Mouse (Mus musculus) testis, postnatal 14 days (tissue): ENCODE data around the gene Zfand3.

Experiments
- DNase-seq: peaks from one replicate; pipeline ENCODE4 v3.0.0; 2021; ENCODE audit warnings: low spot score

Zfand3 gene

DNA sequence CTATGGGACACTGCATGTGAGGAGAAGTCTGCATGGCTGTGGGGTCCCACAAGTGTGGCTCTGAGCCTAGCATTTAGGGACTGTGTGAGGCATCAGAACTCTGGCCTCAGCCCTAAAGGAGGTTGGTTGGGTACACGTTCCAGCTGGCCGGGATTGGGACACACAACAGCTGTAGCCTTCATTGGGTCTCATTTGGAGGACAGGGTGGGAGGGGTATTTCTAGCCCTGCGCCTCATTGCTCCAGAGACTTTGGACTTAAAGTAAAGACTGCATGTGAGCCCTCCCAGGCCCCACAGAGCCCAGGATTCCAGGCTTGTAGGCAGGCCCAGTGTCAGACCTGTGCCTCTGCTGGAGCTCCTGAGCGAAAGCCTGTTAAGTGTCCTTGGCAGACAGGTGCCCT lies 225.9 kb downstream of the Zfand3 start:
- no peak for DNase-seq

DNA sequence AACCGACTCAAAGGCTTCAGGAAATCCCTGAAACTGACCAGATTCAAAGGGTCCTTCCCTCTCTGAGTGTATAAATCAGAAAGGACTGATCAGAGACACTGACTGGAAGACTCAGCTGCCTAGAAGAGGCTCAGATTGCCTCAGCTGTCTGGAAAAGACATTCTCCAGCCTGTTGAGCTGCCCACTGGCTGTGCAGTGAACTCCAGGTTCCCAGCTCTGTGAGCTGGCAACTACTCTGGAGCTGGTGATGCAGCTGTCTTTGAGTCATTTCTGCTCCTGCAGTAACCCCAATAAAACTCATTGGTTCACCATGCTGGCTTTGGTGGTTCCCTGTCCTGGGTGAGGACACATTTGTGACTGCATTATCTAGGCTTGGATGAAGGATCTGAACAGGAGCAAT lies 226.9 kb downstream of the Zfand3 start:
- DNase-seq, result no peak

DNA sequence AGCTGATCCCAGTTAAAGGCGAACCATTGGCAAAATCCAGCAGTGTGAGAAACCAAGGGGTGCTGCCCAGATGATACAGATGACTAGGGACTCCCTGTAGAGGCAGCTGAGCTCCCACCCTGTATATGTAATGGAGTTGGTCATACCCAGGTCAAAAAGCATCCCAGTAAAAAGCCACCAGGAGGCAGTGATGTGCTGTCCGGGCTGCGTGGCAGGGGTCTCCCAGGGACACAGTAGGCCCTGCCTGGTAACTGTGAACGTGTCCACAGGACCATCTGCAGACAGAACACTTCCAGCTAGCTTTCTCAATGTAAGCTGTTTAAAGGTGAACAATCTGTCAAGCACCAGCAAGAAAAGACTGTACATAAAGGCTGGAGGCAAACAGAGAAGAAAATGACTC lies 228.2 kb downstream of the Zfand3 start:
- no peak for DNase-seq

DNA sequence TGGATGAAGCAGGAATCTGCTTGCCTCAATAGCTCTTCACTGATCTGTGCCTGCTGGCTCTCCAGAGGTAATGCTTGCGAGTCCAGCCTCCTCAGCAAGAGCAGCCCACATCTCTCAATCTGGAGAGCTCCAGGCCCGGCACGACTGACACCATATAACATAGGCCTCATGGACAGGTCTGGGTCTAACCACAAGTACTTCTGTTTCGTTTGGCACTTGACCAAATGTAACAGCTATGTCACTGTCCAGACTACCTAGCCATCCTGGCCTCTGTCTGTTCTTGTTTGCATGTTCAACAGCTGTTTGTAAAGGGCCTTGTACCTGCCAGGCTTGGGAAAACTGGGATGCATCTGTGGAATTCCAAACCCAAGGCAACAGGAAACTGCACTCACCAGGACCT lies 230.8 kb downstream of the Zfand3 start:
- DNase-seq, result no peak

DNA sequence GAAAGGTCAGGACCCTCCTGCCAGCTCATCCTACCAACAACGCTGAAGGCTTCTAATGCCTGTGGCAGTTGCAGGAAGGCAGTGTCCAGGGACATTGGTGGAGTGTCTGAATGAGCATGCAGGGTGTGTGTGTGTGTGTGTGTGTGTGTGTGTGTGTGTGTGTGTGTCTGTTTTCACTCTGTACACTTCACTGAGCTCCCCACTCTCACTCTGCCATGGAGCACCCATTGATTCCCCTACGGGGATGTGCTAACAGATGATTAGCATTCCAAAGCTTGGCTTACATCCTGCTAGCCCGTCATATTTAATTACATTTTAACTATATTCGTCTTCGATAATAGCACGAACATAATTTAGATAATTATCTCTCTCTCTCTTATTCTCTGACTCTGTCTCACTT lies 232.1 kb downstream of the Zfand3 start:
- no peak for DNase-seq

DNA sequence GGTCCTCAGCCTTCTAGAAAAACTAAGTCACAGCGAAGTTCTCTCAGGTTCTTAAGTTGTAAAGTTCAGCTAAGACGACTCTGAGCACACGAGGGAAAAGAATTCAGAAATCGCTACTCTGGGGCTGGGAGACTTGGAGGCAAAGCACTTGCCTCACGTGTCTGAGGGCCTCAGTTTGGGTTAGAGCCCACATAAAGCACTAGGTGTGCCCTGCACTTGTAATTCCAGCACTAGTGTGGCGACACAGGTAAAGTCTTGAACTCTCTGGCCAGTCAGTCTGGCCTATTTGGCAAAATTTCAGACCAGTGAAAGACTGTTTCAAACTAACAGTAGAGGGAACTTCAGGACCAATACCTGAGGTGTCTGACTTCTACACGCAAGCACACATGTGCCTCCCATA lies 233.1 kb downstream of the Zfand3 start:
- no peak for DNase-seq

DNA sequence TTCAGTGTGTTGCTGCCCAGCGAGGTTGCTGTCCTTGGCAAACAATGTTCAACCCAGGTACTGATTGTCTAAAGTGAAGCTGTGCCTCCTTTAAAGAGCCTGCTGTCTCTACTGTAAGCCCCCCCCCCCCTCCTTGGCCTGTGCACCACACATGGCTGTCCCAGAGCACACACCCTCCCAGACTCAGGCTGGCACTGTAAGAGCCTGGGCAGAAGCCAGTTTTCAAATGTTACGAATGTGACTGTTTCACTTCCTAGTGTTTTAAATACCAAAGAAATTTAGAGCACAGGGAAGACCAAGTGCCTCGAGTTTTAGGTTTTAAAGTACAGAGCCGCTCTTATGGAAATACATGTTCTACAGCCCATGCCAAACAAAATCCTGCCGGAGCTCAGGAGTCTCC lies 234.9 kb downstream of the Zfand3 start:
- DNase-seq, result no peak

DNA sequence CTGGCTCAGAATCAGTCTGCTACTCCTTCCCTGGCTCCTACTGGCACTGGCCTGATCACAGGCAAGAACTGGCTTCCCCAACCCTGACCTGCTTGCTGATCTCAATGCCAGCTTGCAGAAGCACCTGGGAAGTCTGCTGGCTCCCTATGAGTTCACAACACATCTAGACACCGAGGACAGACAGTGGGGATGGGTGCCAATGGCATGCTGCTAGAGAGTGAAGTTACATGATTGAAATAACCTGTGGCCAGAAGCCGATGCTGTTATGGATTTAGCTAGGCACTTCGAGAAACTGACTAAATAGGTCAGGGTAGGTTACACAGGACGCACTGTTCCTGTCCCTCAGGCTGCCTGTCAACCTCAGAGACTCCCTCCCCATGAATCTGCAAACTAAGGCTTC lies 236.1 kb downstream of the Zfand3 start:
- DNase-seq, result no peak

DNA sequence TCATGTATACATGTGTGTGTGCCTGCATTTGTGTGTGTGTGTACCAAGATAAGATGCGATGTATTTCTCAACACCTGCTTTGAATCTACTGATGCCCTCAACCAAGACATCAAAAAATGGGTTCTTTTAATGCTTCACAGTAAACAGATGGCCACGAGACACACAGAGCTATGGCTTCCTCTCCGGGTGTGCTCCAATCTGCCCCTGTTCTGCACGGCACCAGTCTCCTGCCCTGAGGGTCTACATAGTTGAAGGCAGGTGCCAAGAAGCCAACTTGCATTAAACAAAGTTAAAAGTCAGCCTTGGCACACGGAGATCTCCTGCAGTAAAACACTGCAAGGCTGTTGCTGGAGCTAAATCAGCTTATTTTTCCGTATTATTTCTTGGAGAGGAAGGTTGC lies 236.5 kb downstream of the Zfand3 start:
- no peak for DNase-seq

DNA sequence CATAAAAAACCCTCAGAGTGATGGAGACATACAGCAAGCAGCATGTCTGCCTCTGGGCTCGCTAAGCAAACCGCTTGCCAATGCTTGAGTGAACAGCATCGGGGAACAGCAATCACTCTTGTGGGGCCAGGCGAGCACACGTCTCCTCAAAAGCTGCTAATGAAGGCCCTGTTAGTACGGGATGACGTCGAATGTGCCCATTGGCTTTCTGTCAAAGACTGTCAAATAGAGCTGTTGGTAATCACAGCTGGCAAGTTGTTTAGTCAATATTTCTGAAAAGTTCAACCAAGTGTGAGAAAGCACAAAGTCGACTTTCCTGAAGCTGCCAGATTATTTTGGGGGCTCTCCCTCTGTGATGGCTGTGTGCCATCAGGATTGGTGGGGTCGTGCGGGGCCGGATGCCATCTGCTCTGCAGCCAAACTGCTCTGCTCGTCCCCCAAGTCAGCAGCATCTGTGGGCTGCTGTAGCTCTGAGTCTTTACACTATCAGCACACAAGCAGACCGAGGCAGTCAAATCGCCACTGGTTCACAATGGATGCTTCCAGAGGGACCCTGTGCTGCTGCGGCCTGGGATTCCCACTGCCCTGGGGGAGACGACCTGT lies 237.3 kb downstream of the Zfand3 start:
- no peak for DNase-seq

DNA sequence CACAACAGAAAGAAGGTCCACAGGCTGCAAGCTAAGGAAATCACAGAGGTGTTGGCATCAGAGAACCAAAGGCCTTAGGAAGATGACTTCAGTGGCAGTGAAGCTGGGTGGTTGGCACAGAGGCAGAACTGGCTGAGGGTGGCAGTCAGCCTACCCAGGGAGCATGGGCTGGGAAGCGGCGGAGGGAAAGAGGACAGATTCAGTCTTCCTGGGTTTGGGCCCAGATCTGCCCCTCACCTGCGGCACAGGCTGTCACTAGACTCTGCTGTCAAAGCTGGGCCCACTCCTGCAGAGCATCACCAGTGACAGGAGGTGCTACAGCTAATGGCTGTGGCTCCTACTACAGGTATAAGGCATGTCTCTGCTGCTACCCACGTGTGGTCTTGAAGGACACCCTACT lies 238.1 kb downstream of the Zfand3 start:
- no peak for DNase-seq

DNA sequence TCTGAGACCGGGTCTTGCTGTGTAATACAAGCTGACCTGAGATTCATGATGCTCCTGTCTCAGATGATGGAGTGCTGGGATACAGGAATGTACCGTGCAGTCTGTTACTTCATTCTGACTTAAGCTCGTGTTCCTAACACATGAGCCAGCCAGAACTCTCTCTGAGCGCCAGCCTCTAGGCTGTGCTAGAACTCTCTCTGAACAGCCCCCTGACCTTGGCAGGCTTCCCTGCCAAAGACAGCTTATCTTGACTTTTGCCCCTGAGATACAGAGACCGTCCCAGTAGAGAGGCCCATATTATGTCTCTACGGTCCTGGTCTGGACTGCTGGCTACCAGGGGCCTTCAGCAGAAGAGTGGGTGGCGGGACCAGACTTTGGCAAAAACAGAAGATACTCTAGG lies 239.0 kb downstream of the Zfand3 start:
- DNase-seq, result no peak

DNA sequence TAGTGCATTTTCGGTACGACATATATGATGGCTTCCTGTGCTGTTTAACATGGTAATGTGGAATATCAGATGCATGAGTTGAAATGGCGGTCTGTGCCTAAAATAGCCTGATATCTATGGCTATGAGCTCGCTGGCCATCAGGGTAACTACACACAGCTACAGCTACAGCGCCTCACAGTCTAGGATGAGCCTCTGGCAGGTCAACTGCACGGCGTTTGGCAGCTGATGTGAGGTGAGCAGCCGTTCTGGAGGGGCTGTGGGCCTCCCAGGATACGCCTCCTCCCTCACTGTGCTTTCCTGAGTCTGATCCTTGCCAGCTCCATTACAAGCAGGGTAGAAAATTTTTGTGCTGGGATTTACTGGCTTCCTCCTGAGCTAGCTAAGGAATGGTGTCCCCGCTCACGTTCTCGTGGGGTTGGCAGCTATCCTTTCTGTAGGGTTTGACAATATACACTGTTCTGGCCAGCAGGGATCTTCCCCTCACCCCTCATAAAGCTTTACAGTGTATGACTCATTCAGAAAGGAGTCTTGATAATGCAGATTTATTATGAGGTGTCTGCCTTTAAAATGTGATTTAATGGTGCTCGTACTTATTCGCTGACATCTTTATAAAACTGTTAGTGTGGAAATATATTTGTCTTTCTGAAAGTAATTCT lies 240.2 kb downstream of the Zfand3 start:
- no peak for DNase-seq

DNA sequence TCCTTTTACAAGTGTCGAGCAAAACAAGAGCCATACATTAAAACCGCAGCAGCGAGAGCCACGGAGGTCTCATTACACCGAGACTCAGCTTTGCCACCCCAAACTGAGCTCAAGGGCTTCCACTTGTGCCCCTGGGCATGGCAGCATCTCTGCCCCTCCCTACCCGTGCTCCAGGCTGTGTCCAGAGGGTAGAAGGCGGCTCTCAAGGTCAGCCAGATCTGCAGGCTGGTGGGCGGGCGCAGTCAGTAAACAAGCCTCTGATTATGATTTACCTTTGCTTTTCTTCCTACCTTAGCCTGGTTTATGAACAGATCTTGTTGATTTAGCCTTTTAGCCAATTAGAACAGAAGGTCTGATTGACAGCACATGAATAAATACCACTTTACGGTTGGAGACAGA lies 240.8 kb downstream of the Zfand3 start:
- DNase-seq, result no peak

DNA sequence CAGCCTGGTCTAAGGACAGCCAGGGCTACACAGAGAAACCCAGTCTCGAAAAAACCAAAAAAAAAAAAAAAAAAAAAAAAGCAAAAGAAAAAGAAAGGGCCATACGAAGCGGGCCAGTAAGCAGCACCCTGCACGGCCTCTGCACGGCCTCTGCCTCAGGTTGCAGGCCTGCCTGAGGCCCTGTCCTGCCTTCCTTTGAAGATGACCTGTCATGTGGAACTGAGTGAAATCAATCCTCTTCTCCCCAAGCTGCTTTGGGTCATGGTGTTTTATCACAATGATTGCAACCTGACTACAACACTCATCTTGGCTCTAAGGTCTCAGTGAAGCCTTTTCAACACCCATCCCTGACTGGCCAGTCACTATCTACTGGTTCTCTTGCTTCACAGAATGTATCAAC lies 248.5 kb downstream of the Zfand3 start:
- no peak for DNase-seq

DNA sequence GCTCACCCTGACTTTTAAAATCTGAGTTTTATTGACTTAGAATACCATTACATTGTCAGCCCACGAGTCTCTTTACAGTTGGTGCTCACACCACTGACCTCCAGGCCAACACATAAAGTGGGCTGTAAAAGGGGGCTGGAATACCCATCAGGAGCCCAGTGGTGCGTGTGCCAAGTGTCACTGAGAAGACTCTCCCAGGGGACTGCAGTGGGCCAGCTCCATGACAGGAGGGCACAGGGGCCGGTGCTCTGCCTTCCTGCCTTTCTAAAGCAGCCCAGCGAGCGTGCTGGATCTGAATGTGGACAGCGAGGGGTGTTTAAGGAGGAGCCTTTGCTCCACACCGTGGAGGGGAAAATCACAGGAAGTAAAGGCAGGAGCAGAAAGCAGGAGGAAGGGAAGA lies 249.4 kb downstream of the Zfand3 start:
- no peak for DNase-seq

DNA sequence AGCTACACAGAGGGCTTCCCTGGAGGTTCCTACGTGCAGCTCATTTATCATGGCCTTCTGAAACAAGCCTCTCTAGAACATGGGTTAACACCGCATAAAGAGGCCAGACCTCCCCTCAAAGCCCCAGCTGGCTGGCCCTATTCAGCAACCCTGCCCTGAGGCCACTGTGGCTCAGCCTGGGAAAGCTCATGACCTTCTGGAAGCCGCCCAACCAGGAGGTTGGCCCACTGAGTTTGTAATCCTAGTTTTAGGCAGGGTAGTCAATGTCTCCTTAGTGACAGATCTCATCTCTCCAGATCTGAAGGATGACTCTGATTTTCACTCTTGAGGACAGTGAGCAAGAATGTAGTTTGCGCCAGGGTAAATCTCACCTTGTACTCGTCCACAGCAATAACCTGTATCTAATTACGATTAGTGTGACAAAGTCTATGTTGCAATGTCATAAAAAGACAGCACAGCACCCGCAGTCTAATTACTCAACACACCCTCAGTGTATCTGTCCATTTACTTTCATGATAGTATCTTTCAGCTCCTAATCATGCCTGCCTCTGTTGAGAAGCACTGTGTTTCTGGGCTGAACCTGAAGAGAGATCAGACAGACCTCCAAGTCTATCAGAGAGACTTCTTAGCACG lies 251.5 kb downstream of the Zfand3 start:
- DNase-seq, result no peak

DNA sequence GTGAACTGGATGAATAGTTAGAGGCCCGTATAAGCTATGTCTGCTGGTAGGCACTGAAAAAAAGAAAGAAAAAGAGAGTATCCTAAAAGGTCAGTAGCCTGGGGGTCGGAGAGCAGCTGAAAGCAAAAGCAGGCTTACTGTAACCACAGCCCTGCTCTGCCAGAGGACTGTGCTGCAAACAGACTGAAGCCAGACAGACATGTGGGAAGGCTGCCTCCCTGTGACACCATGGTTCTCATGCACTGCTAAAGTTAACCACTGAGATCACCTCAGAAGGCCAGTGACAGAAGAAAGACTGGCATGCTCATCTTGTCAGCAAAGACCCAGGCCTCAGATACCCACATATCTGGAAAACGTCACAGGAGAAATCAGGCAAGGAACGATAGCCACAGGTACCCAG lies 253.9 kb downstream of the Zfand3 start:
- DNase-seq, result no peak

DNA sequence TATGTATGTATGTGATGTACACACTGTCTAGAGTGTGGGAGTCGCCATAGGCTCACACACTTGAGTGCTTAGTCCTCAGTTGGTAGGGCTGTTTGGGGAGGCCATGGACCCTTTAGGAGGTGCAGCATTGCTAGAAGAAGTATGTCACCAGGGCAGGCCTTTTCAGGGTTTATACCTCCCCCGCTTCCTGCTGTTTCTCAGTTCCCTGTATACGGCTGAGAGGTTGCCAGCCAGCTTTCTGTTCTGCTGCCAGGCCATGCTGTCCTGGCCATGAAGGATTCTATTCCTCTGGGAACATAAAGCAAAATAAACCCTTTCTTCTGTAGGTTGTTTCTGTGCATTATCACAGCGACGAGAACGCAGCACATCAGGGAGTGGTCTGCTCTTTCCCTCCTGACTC lies 255.4 kb downstream of the Zfand3 start:
- no peak for DNase-seq
